Mouse (Mus musculus) limb, embryonic 13.5 days (tissue): ENCODE results near the gene Arl15. TPM values are rescaled to one million over a fixed set of nuclear protein-coding genes. Genes with fewer than 3 reads are reported as not detected.

Experiments used
- ATAC-seq: fragments of 200-750 bp; cut with Nextera tagmentation; 2 replicates; pipeline ENCODE4 v1.8.0; 2017; ENCODE audit warnings: low read depth, moderate number of reproducible peaks, moderate TSS enrichment; ENCODE audit not compliant: low FRiP score
- H3K27ac ChIP-seq: fragments of 300-500 bp; sonication (generic); 2 replicates; pipeline ENCODE4 v1.5.1; 2015; ENCODE audit warnings: inconsistent platforms, mild to moderate bottlenecking, moderate library complexity
- H3K27me3 ChIP-seq: fragments of 300-500 bp; sonication (generic); 2 replicates; pipeline ENCODE4 v1.6.1; 2015; ENCODE audit warnings: mild to moderate bottlenecking, inconsistent platforms
- H3K36me3 ChIP-seq: fragments of 300-500 bp; sonication (generic); 2 replicates; pipeline ENCODE4 v1.6.1; 2015; ENCODE audit warnings: inconsistent platforms, mild to moderate bottlenecking, moderate library complexity
- H3K4me1 ChIP-seq: fragments of 300-500 bp; sonication (generic); 2 replicates; pipeline ENCODE4 v1.6.1; 2015; ENCODE audit warnings: inconsistent platforms
- H3K4me2 ChIP-seq: fragments of 300-500 bp; sonication (generic); replicated peaks from 2 replicates; pipeline ENCODE4 v1.6.1; 2015; ENCODE audit warnings: inconsistent platforms, mild to moderate bottlenecking, moderate library complexity
- H3K4me3 ChIP-seq: fragments of 300-500 bp; sonication (generic); 2 replicates; pipeline ENCODE4 v1.5.1; 2015; ENCODE audit warnings: moderate library complexity, mild to moderate bottlenecking, inconsistent platforms
- H3K9ac ChIP-seq: fragments of 300-500 bp; sonication (generic); 2 replicates; pipeline ENCODE4 v1.6.1; 2015; ENCODE audit warnings: mild to moderate bottlenecking, inconsistent platforms
- H3K9me3 ChIP-seq: fragments of 300-500 bp; sonication (generic); 2 replicates; pipeline ENCODE4 v1.6.1; 2016; ENCODE audit warnings: inconsistent platforms
- WGBS: fragments of 180-500 bp; shearing (Covaris S2); methylation state at CpG from one replicate; pipeline ENCODE4 v1.1.7; 2015; 5-methylcytosine and 5-hydroxymethylcytosine counted together
- polyA plus RNA-seq: library from polyadenylated mRNA; unstranded; fragments of >200 nt; fragmentation: Nextera tagmentation; extraction: Ambion mirVana; gene quantifications from 2 replicates; pipeline ENCODE4 v1.2.1, GENCODE M21; 2015

Arl15 gene
- polyA plus RNA-seq, 1 experiment from 2014 or later = 14.2 TPM

GRCm38 (mm10) chr13:113830805-113831204 lies 36.5 kb downstream of the Arl15 start:
- Histone ChIP-seq H3K27ac (no peak overlapping the region), H3K9me3 (no peaks in the 10 kb centered on the region), H3K4me1 (peaks cover 10% of the 10 kb centered on the region), H3K36me3 (peaks cover 9% of the 10 kb centered on the region; the same call in 1 of the 2 replicates), H3K4me3 (no peak overlapping the region), H3K4me2 (no peak overlapping the region), H3K9ac (no peak overlapping the region), H3K27me3 (no peaks in the 10 kb centered on the region)
- 67% methylated on average over 3 of the region's 3 CpGs for WGBS
- no peak for ATAC-seq

GRCm38 (mm10) chr13:113832947-113833346 lies 38.6 kb downstream of the Arl15 start:
- Histone ChIP-seq H3K27me3 (no peaks in the 10 kb centered on the region), H3K36me3 (peaks cover 9% of the 10 kb centered on the region; the same call in 1 of the 2 replicates), H3K4me3 (no peak overlapping the region), H3K9ac (no peak overlapping the region), H3K4me2 (no peak overlapping the region), H3K9me3 (no peaks in the 10 kb centered on the region), H3K4me1 (peaks cover 10% of the 10 kb centered on the region), H3K27ac (no peak overlapping the region)
- 78% methylated on average over 6 of the region's 6 CpGs for WGBS
- ATAC-seq = no peak

- ATAC-seq = no peak
- WGBS = 93% methylated on average over 6 of the region's 6 CpGs
Measured at GRCm38 (mm10) chr13:113835921-113836320, 41.6 kb downstream of the Arl15 start.

GRCm38 (mm10) chr13:113838601-113839576 lies 44.6 kb downstream of the Arl15 start:
- 77% methylated on average over 16 of the region's 16 CpGs for WGBS
- H3K4me3 ChIP-seq = no peak overlapping the region
- H3K27me3 ChIP-seq = no peaks in the 10 kb centered on the region
- H3K4me1 ChIP-seq = peaks cover 9% of the 10 kb centered on the region
- H3K36me3 ChIP-seq = peaks cover 17% of the 10 kb centered on the region
- peak; percentile 62 for ATAC-seq
- no peak overlapping the region for H3K27ac ChIP-seq
- peaks cover 15% of the 10 kb centered on the region; the same call in 1 of the 2 replicates for H3K9me3 ChIP-seq
- no peak overlapping the region for H3K4me2 ChIP-seq
- H3K9ac ChIP-seq = no peak overlapping the region

More at GRCm38 (mm10) chr13:113835921-113836320, 41.6 kb downstream of the Arl15 start:
- Histone ChIP-seq H3K27ac (no peak overlapping the region), H3K4me3 (no peak overlapping the region), H3K27me3 (no peaks in the 10 kb centered on the region), H3K36me3 (peaks cover 21% of the 10 kb centered on the region), H3K9ac (no peak overlapping the region), H3K4me2 (no peak overlapping the region), H3K4me1 (peaks cover 10% of the 10 kb centered on the region), H3K9me3 (peaks cover 15% of the 10 kb centered on the region; the same call in 1 of the 2 replicates)

- H3K4me2 ChIP-seq = no peak overlapping the region
- H3K36me3 ChIP-seq = peaks cover 17% of the 10 kb centered on the region
- peaks cover 16% of the 10 kb centered on the region for H3K4me1 ChIP-seq
- H3K9me3 ChIP-seq = peaks cover 15% of the 10 kb centered on the region; the same call in 1 of the 2 replicates
- no peak overlapping the region for H3K27ac ChIP-seq
- no peak for ATAC-seq
- 82% methylated on average over 6 of the region's 6 CpGs for WGBS
- H3K27me3 ChIP-seq = no peaks in the 10 kb centered on the region
- H3K9ac ChIP-seq = no peak overlapping the region
- H3K4me3 ChIP-seq = no peak overlapping the region
Measured at GRCm38 (mm10) chr13:113840421-113840820, 46.1 kb downstream of the Arl15 start.

GRCm38 (mm10) chr13:113842411-113843309 lies 48.4 kb downstream of the Arl15 start:
- Histone ChIP-seq H3K9ac (no peak overlapping the region), H3K4me3 (no peak overlapping the region), H3K27me3 (no peaks in the 10 kb centered on the region), H3K4me2 (no peak overlapping the region), H3K4me1 (peaks cover 28% of the 10 kb centered on the region), H3K36me3 (peaks cover 17% of the 10 kb centered on the region), H3K9me3 (peaks cover 15% of the 10 kb centered on the region; the same call in 1 of the 2 replicates), H3K27ac (no peak overlapping the region)
- WGBS = 83% methylated on average over 14 of the region's 14 CpGs
- ATAC-seq = no peak

- H3K4me3 ChIP-seq = no peak overlapping the region
- WGBS = 79% methylated on average over 3 of the region's 3 CpGs
- no peak overlapping the region for H3K27ac ChIP-seq
- peaks cover 17% of the 10 kb centered on the region for H3K36me3 ChIP-seq
- H3K27me3 ChIP-seq = no peaks in the 10 kb centered on the region
- peaks cover 15% of the 10 kb centered on the region; the same call in 1 of the 2 replicates for H3K9me3 ChIP-seq
- peaks cover 28% of the 10 kb centered on the region for H3K4me1 ChIP-seq
- no peak for ATAC-seq
- no peak overlapping the region for H3K4me2 ChIP-seq
- H3K9ac ChIP-seq = no peak overlapping the region
Measured at GRCm38 (mm10) chr13:113843310-113843649, 49.0 kb downstream of the Arl15 start.

GRCm38 (mm10) chr13:113843901-113844300 lies 49.6 kb downstream of the Arl15 start:
- Histone ChIP-seq H3K27ac (no peak overlapping the region), H3K9ac (no peak overlapping the region), H3K27me3 (no peaks in the 10 kb centered on the region), H3K4me3 (no peak overlapping the region), H3K4me2 (no peak overlapping the region), H3K4me1 (peaks cover 28% of the 10 kb centered on the region), H3K36me3 (peaks cover 12% of the 10 kb centered on the region), H3K9me3 (peaks cover 9% of the 10 kb centered on the region; the same call in 1 of the 2 replicates)
- ATAC-seq = no peak
- WGBS = 96% methylated on average over 8 of the region's 8 CpGs

GRCm38 (mm10) chr13:113844717-113845116 lies 50.4 kb downstream of the Arl15 start:
- H3K4me1 ChIP-seq = peaks cover 28% of the 10 kb centered on the region
- H3K4me2 ChIP-seq = no peak overlapping the region
- WGBS = 91% methylated on average over 4 of the region's 4 CpGs
- H3K9me3 ChIP-seq = peaks cover under 1% of the 10 kb centered on the region; the same call in 1 of the 2 replicates
- H3K27ac ChIP-seq = no peak overlapping the region
- no peaks in the 10 kb centered on the region for H3K27me3 ChIP-seq
- H3K9ac ChIP-seq = no peak overlapping the region
- no peak for ATAC-seq
- peaks cover 10% of the 10 kb centered on the region for H3K36me3 ChIP-seq
- no peak overlapping the region for H3K4me3 ChIP-seq

- peaks cover 13% of the 10 kb centered on the region for H3K36me3 ChIP-seq
- ATAC-seq = no peak
- no peak overlapping the region for H3K27ac ChIP-seq
- H3K9ac ChIP-seq = no peak overlapping the region
- H3K4me3 ChIP-seq = no peak overlapping the region
- 65% methylated on average over 1 of the region's 1 CpGs for WGBS
- no peaks in the 10 kb centered on the region for H3K9me3 ChIP-seq
- H3K27me3 ChIP-seq = no peaks in the 10 kb centered on the region
- H3K4me2 ChIP-seq = no peak overlapping the region
- H3K4me1 ChIP-seq = peaks cover 28% of the 10 kb centered on the region
Measured at GRCm38 (mm10) chr13:113845229-113845628, 50.9 kb downstream of the Arl15 start.

GRCm38 (mm10) chr13:113846413-113846812 lies 52.1 kb downstream of the Arl15 start:
- no peak for ATAC-seq
- Histone ChIP-seq H3K9me3 (no peaks in the 10 kb centered on the region), H3K4me1 (peaks cover 28% of the 10 kb centered on the region), H3K9ac (no peak overlapping the region), H3K36me3 (peaks cover 15% of the 10 kb centered on the region), H3K27ac (no peak overlapping the region; the same call in 1 of the 2 replicates), H3K4me3 (no peak overlapping the region), H3K27me3 (no peaks in the 10 kb centered on the region), H3K4me2 (no peak overlapping the region)
- 71% methylated on average over 10 of the region's 10 CpGs for WGBS
